Mouse (Mus musculus) lung, postnatal 25 days (tissue): Measurements from ENCODE around the gene Stt3a.

Experiments used
- DNase-seq: peaks from one replicate; pipeline ENCODE4 v3.0.0; 2022; ENCODE audit warnings: low spot score

The Stt3a gene

DNA sequence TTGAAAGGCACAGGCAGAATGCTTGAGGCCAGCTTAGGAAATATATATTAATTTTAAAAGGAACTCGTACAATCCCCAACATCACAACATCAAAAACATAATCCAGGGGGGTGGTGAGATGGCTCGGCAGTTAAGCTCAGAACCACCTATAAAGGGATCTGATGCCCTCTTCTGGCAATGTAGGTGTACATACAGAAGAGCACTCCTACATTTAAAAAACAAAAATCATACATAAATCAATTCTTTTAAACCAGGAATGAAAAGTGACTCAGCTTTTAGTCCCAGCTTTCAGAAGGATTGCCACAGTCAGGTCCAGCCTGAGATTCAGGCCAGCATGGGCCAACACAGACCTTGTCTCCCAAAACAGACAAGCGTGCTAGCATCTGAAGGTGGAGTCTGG, 50.9 kb downstream of the Stt3a start:
- DNase-seq, result no peak

DNA sequence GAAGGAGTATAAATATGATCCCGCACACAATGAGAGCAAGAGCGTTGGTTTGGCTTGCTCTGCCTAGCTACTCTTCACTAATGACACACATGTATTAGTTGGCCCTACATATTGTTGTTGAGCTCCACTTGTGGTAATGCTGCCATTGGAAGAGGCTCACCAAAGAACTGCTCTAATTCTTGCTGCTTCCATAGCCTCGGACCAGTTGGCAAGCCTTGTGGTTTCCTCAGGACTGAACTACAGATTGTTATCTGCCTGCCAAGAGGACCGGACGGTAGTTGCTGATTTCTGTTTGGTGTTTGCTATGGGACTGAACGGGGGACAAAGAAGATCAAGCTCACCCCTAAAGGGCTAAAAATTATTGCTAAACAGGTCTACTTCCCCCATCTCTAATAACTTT, 60.2 kb downstream of the Stt3a start:
- DNase-seq, result no peak

- DNase-seq, result no peak
Observed at GRCm38 (mm10) chr9:36705923-36706322, 61.6 kb downstream of the Stt3a start.

- peak; percentile 4 for DNase-seq
Observed at GRCm38 (mm10) chr9:36694276-36694675, 73.2 kb downstream of the Stt3a start.

DNA sequence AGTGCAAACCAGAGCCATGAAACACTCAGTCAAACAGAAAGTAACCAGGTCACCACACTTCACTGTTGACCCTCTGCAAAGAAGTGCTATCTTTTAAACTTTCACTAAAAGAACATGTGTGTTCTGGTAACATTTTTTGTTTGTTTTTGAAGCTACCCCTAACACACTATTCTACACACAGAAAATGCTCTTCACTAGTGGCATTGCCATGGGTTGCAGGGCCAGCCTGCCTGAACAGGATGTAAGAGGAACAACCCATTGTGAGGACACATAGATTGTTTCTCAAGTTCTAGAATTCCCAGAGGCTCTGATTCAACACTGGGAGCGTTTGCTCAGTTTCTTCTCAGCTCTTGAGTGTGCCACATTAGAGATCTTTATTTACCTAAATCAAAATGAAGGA, 74.6 kb downstream of the Stt3a start, which contains the start of gene Acrv1:
TSS of gene Acrv1 (plus strand) at position 301 of the 400 bp plus-strand sequence.
- no peak for DNase-seq

DNA sequence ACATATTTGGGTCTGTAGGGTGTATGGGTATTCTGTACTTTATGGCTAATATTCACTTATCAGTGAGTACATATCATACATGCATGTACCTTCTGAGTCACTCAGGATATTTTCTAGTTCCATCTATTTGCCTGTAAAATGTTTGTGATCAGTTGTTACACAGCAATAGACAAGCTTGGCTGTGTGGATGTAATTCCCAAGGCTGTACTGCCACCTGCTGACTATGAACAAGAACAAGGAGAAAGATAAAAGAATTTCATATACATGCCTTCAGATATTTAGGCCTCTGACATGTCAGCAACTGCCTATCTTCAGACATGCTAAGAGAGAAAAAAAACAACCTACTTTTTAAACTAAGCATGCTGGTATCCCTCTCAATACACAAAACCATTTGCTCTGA, 80.2 kb downstream of the Stt3a start:
- no peak for DNase-seq

- no peak for DNase-seq
Observed at GRCm38 (mm10) chr9:36681424-36681823, 86.1 kb downstream of the Stt3a start.
